Mouse (Mus musculus) cortical plate, adult 2 months (tissue): ENCODE measurements around the gene 4921517D22Rik. TPM values are rescaled to one million over a fixed set of nuclear protein-coding genes. Genes with fewer than 3 reads are reported as not detected.

Source experiments
- H3K27ac ChIP-seq: fragments of 200-500 bp; 2 replicates; pipeline ENCODE4 v1.5.1; 2012; ENCODE audit warnings: low read length, control low read depth, inconsistent platforms; ENCODE audit not compliant: insufficient read depth
- H3K4me1 ChIP-seq: fragments of 200-500 bp; 2 replicates; pipeline ENCODE4 v1.6.1; 2011; ENCODE audit warnings: low read length; ENCODE audit not compliant: control insufficient read depth, insufficient read depth
- H3K4me3 ChIP-seq: fragments of 200-500 bp; 2 replicates; pipeline ENCODE4 v1.5.1; 2011; ENCODE audit warnings: mild to moderate bottlenecking, low read length, control low read depth; ENCODE audit not compliant: insufficient read depth
- CTCF ChIP-seq: fragments of 200-500 bp; IDR thresholded peaks from 2 replicates; pipeline ENCODE4 v1.5.1; 2011; ENCODE audit warnings: mild to moderate bottlenecking, control low read depth, low read length; ENCODE audit not compliant: insufficient read depth; ENCODE audit errors: extremely low read depth
- POLR2A ChIP-seq: fragments of 200-500 bp; IDR thresholded peaks from 2 replicates; pipeline ENCODE4 v1.6.1; 2011; ENCODE audit warnings: mild to moderate bottlenecking, low read length, control low read depth; ENCODE audit not compliant: insufficient read depth; ENCODE audit errors: extremely low read depth
- polyA plus RNA-seq: library from polyadenylated mRNA; depleted of rRNA; stranded (reverse); fragments of >200 nt; gene quantifications from 2 replicates; pipeline ENCODE4 v1.2.3, GENCODE M21; 2012

4921517D22Rik gene
- polyA plus RNA-seq, 1 experiment: not detected

DNA sequence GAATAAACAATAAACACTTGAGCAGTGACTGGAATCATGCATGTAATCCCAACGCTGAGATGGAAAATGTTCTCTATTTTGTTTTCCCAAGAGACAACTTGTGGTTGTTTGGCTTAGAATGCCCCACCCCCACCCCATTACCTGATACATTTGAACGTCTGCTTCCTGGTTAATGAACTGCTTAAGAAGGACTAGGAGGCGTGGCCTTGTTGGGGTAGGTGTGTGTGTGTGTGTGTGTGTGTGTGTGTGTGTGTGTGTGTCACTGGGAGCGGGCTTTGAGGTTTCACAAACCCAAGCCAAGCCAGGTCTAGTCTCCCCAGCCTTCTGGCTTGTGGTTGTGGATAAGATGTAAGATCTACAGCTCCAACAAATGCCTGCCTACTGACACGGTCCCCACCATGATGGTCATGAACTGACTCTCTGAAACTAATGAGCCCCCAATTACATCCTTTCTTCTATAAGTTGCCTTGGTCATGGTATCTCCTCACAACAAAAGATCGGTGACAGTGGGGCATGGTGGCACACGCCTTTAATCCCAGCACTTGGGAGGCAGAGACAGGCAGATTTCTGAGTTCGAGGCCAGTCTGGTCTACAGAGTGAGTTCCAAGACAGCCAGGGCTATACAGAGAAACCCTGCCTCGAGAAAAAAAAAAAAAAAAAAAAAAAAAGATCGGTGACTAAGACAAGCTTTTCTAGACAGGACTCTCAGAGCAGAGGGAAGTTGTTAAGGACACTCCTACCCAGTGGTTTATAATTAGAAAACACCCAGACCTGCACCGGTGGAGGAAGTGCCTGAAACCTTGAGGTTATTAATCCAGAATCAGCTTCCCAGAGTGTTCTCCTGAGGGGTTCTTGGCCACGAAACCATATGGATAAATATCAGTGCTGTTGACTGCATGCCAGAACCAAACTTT, 17.3 kb downstream of the 4921517D22Rik start:
- Histone ChIP-seq H3K4me1 (no peaks in the 10 kb centered on the region), H3K4me3 (no peak overlapping the region; the same call in 1 of the 2 replicates), H3K27ac (no peak overlapping the region)
- no peak for TF ChIP-seq POLR2A
- no peak for TF ChIP-seq CTCF

DNA sequence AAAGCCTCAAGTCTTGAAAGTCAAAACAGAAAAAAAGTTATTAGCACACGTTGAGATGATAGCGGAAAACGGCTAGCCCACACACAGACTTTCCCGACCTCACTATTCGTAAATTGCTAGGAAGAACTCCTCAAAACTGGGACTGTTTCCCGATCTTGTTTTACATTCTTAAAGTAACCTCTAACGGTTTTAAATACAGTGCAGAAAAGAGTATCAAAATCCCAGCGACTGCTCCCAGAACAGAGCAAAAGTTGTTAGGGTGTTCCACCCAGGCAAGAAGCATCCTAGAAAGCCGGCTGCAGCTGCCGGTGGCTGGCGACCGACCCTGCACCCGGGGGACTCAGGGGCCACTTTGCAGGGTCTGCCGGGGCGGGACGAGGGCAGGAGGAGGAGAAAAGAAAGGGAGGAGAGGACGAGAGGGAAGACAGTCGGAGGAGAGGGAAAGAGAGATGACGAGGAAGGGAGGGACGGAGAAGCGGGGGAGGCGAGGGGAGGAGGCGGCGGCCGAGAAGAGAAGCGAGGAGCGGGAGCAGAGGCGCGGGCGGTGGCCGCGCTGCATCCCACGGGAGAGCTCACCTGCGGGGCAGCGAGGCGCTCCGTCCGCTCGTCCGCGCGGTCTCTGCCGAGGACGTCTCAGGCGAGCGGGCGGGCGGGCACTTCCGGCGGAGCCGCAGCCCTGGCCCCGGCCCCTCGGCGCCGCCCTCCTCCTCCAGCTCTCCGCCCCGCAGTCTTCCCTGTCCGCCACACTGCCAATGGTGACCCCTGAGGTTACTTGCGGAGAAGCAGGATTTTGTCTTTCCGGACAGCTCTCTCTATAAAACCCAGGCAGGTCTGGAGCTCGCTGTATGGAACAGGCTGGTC, 18.5 kb downstream of the 4921517D22Rik start, which contains the start of gene Golm1:
Gene Golm1 (minus strand): TSS at position 661 of the 861 bp plus-strand sequence.
- Histone ChIP-seq H3K4me1 (no peaks in the 10 kb centered on the region), H3K27ac (peak within 1 kb of the TSS; percentile 75; the same call in 1 of the 2 replicates), H3K4me3 (peak within 1 kb of the TSS; percentile 85)
- TF ChIP-seq CTCF (no peak), POLR2A (no peak)

DNA sequence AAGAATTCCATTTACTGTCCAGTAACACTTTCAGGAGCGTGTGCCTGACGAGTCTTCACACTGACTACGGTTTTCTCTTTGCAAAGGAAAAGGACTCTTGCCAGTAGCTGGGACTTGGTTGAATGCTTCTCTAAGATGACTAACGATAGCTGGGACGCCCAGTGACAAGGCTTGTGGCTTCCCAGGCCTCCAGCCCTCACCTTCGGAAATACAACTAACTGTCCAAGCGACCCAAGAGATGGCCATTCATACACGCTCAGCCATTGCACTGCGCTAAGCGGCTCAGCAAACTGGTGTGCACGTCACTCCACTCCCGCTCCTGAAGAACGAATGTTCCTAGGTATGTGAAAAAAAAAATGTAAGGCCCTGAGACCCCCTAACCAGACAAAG, 19.2 kb downstream of the 4921517D22Rik start:
- Histone ChIP-seq H3K4me1 (peaks cover under 1% of the 10 kb centered on the region; the same call in 1 of the 2 replicates), H3K27ac (no peak overlapping the region), H3K4me3 (peak overlapping the region; percentile 85)
- TF ChIP-seq POLR2A (no peak), CTCF (no peak)

DNA sequence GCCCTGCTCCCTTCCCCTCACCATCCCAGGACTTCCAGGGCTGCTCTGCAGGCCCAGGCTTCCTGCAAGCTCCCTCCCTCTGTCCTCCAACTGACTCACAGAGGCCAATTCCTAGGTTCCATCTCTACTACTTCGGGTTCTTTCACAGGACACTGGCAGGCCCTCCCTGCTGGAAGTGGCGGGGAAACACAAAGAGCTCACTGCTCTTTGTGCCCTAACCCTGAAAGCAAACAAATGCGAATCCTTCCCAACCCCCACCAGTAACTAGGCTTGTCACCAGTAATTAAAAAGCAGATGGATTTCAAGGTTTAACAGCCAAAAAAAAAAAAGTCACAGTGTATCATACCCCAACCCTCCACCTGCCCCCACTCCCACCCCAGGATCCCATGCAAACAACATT, 19.7 kb downstream of the 4921517D22Rik start:
- peaks cover 2% of the 10 kb centered on the region; the same call in 1 of the 2 replicates for H3K4me1 ChIP-seq
- no peak overlapping the region for H3K27ac ChIP-seq
- TF ChIP-seq CTCF (no peak), POLR2A (no peak)
- H3K4me3 ChIP-seq: peak overlapping the region; percentile 85; the same call in 1 of the 2 replicates

DNA sequence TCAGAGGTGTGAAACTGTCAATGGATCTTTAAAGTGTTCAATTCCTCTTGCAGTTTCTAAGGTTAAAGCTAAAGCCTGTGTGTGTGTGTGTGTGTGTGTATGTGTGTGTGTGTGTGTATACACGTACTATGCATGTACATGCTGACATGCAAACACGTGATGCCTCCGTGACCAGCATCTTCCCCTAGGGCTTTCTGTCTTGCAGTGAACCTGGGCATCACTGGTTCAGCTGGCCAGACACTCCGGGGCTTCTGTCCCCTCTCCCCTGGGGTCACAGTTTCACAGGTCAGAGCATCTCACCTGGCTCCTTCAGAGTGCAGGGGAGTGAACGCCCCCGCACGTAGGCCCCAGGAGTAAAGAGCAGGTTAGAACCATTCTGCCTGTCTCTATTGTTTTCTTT, 20.3 kb downstream of the 4921517D22Rik start:
- Histone ChIP-seq H3K27ac (no peak overlapping the region), H3K4me3 (no peak overlapping the region; the same call in 1 of the 2 replicates), H3K4me1 (peaks cover 2% of the 10 kb centered on the region; the same call in 1 of the 2 replicates)
- TF ChIP-seq CTCF (no peak), POLR2A (no peak)

DNA sequence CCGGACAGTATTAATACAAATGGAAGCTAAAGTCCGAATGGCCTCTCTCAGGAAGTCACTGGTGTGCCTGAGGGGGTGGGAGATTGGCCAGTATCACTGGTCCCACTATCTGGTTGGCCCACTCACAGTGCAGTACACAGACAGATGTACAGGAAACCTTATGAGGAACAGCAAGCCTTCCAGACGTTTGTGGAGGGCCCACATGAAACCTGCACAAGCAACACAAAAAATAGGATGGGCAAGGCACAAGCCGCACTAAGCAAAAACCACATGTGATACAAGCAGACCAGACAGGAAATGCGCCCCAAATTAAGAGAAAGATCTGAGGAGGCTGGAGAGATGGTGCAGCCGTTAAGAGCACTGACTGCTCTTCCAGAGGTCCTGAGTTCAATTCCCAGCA, 21.7 kb downstream of the 4921517D22Rik start:
- TF ChIP-seq POLR2A: no peak
- no peak for TF ChIP-seq CTCF
- H3K27ac ChIP-seq: no peak overlapping the region
- peaks cover 2% of the 10 kb centered on the region; the same call in 1 of the 2 replicates for H3K4me1 ChIP-seq
- H3K4me3 ChIP-seq: no peak overlapping the region

DNA sequence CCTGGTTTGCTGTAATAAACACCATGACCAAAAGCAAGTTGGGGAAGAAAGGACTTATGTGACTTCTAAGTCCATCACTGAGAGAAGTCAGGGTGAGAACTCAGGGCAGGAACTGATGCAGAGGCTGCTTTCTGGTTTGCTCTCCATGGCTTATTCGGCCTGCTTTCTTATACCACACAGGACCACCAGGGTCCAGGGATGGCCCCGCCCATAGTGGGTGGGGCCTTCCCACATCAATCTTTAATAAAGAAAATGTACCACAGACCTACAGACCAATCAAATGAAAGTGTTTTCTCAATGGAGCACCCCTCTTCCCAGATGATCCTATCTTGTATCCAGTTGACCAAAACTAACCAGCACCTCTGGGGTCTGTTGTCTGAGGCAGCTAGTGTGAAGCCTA, 22.4 kb downstream of the 4921517D22Rik start:
- no peak overlapping the region for H3K27ac ChIP-seq
- no peak overlapping the region for H3K4me3 ChIP-seq
- no peak for TF ChIP-seq POLR2A
- TF ChIP-seq CTCF: no peak
- H3K4me1 ChIP-seq: peaks cover 2% of the 10 kb centered on the region; the same call in 1 of the 2 replicates

DNA sequence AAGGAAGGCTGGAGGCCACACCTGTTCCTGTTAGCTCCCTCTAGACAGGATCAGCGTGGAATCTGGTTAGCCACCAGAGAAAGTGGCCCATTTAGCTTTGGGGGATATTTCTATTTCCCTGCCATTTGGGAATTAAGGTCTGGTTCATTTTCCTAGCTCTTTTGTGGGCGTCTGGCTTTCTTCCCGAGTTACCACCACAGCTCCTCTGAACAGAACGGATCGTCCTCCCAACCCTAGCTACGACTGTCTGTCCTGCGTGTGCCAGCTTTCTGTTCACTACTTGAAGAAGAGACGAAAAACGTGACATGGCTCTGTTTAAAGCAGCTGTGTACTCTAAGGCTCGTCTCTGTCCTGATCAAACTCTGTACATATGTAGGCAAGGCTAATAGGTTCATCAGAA, 24.0 kb downstream of the 4921517D22Rik start:
- Histone ChIP-seq H3K4me1 (peaks cover 2% of the 10 kb centered on the region; the same call in 1 of the 2 replicates), H3K4me3 (no peak overlapping the region), H3K27ac (0 out of 2 replicates have a peak overlapping the region, but pooled peaks have one; percentile 36)
- TF ChIP-seq CTCF (no peak), POLR2A (no peak)

DNA sequence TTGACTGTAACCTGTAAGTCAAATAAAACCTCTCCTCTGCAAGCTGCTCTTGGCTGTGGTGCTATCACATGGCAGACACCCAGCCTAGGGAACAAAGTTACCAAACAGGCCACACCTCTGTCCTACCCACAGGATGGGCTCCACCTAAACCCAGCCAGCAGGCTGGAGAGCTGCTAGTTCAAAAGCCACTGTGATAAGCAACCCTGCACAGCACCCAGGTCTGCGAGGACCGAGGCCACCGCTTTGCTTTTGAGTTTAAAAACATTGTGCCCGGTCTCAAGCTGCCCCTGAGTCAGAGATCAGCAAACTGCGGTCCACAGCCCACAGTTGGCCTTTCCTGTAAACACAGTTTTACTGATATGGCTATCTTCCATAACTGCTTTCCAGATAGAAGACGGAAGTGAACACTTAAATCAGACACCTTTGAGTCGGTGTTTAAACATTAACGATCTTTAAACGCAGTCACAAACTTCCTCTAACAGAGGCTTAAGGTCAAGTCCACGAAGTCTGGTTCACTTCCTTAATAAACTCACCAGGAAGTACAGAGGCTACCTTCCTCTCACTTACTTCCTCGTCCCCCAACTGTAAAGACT, 25.3 kb downstream of the 4921517D22Rik start:
- H3K4me1 ChIP-seq: peaks cover 2% of the 10 kb centered on the region; the same call in 1 of the 2 replicates
- H3K27ac ChIP-seq: peak overlapping the region; percentile 83
- no peak overlapping the region for H3K4me3 ChIP-seq
- TF ChIP-seq POLR2A: no peak
- no peak for TF ChIP-seq CTCF
